Mouse (Mus musculus) 3134 (cell line): ENCODE measurements around the gene Olfr1337.
"Not testable (repeated sequence)": the region's sequence is repeated elsewhere in the genome, so short reads cannot be mapped to it uniquely, and the experiment has no call there.

ENCODE experiments used
- DNase-seq: peaks from one replicate; pipeline ENCODE4 v3.0.0-alpha.2; 2011; ENCODE audit warnings: low spot score; ENCODE audit not compliant: insufficient read length; ENCODE audit errors: extremely low read depth

Gene Olfr1337

DNA sequence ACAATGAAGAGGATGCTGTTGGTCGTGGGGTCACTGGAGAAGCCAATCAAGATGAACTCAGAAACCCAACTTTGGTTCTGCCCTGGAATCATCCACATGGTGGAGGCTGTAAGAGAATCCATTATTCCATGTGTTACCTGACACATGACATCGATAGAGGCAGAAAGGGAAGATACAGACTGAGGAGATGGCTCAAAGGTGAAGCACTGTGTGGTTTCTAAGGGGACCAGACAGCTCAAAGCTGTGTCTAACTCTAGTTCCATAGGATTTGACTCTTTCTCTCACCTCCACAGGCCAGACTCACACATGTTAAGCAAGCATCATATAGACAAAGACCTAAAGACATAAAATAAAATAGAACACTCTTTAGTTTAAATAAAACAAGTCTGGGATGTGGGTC, at the start of gene Olfr1337:
Gene Olfr1337 (minus strand): TSS at position 101 of the 400 bp plus-strand sequence.
- no peak for DNase-seq

DNA sequence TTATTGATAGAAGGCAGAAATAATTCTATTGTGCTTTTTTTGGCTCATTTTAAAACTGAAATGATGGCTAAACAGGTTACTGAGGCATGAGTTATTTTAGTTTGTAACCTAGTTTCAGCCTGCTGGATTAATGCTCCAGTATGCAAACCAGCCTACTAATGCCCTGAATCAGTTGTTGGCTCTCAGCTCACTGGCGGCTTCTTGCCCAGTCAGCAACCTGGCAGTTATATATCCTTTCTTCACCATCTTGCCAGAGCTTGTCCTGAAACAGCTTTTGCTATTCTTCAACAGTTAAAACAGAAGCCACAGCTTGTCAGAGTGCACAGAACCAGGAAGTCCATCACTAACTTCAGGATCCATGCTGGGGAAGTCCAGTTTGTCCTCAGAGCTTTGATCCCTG, 36.5 kb upstream of the Olfr1337 start:
- DNase-seq = no peak

DNA sequence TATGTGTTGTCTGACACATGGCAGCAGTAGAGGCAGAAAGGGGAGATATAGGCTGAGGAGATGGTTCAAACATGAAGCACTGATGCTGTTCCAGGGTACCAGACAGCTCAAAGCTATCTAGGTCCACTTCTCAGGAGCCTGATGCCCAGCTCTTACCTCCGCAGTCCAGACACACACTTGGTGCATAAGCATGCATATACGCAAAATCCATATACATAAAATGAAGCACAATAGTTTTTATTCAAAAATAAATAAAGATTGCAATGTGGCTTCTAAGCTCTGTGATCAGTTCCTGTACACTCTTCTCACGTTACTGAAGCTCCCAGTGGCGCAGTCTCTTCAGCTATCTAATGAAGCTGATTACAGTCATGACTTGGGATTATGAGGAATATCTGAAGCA, 27.5 kb upstream of the Olfr1337 start, which contains the start of gene Olfr1335:
Gene Olfr1335 (minus strand): TSS at position 101 of the 400 bp plus-strand sequence.
- DNase-seq = no peak

DNA sequence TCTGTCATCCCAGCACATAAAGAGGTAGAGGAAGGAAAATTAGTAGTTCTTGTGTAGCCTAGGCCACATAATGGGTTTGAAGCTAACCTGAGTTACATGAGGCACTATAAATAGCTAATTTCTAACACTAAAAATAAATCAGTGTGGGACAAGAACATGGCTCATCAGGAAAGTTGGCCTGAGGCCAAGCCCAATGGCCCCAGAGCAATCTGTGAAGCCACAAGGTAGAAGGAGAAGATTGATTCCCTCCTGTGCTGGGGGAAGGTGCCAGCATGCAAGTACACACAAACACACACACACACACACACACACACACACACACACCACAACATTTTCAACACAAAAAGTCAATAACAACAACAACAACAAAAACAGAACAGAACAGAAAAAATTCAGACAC, 10.4 kb upstream of the Olfr1337 start:
- DNase-seq = not testable (repeated sequence)

DNA sequence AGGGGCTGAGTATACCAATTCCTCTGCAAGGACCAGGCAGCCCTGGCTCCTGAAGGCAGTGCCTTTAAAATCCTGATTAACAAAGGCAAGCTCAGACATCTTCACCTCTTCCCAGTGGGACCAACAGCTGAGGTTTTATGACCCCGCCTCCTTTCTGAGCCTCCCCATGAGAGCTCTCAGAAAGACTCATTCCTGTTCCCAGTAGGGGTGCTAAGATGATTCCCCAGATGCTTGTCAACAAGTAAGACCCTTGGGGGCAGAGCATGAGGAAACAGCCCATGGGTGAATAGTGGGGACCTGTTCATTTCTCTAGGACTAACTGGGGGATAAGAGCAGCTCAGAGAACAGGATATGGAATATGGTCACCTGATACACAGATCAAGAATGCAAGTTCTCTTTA, 23.7 kb downstream of the Olfr1337 start, which contains the start of gene Olfr1338:
Gene Olfr1338 (minus strand): TSS at position 101 of the 400 bp plus-strand sequence.
- DNase-seq = no peak

DNA sequence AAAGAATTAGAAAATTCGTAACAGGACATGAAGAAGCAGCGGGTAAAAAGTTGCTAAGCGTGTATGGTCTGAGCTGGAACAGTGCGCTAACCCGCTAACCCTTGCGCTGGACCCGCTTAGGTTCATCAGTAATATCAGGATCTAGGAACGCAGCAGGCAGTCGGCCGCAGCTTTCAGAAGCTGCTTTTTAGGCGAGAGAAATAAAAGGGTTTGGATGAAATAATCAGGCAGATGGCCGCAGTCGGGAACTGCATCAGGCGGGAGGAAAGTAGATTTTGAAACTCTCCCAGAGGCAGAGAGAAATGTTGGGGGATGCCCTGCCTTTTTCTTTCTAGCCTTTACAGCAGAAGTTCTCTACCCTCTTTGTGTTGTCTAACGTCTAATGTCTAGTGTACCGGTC, 40.5 kb downstream of the Olfr1337 start:
- no peak for DNase-seq

DNA sequence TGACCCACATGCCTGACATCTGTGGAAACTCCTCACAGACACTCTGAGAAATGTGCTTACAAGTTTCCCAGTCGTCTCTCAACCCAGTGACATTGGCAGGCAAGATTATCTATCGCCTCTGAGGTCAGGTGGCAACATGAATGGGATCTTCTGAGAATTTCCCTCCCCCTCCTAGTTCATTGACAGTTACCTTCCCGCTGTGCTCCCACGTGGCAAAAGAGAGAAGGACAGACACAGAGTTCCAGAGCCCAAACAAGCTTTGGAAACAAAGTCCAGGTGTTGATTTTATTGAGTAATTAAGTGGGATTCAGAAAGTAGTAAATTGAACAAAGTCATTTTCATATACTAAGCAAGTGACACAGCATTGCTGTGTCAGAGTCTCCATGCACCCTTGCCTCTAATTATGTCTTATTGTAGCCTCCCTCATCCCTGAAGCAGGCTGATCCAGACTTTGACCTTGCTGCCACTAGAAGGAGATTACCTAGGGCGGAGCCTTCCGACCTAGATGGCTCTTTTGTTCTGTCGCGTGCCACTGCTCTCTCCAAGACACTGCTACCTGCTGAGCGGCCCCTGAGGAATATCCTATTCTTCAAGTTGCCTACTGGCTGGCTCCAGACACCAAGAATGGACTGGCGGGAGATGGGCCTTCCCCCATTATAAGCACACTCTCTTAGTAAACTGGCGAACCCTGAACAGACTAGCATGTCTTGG, 41.2 kb downstream of the Olfr1337 start:
- DNase-seq = no peak

DNA sequence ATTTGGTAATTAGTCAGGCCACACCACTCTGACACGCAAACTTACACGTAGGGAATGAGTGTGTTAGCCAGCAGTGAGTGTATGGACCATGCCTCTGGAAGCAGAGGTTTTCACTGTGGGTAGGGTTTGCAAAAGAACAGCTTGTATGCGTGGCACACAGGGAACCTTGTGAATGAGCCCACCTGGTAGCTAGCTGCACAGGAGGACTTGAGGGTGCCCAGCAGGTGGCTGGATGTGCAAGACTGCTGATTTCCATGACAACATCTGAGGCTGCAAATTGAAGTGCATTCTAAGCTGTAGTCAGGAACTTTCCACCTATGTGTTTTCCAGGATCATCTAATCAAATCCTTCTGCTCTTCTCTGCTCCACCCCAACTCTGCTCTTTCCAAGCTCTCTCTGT, 42.8 kb downstream of the Olfr1337 start:
- no peak for DNase-seq

DNA sequence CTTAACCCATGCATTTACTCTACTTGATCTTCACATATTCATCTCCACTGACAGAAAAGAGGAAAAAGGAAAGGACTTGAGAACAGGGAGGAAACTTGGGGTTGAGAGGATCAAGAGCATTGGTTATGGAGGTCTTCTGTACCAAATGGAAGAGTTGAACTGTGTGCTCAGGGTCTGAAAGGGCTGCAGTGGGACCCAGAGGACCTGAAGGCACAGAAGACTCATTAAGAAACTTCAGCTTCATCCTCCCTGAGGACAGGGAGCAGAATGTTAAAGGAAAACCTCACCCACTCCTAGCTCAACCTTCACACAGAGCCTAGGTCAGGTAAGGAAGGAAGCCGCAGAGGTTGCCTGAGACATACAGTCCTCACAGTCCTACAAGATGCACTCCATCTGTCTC, 50.5 kb downstream of the Olfr1337 start, which contains the start of gene Olfr1339:
Gene Olfr1339 (plus strand): TSS at position 301 of the 400 bp plus-strand sequence.
- no peak for DNase-seq
